Mouse (Mus musculus) kidney, postnatal 14 days (tissue): Measurements from ENCODE around the gene Dennd1c.

ENCODE experiments used
- DNase-seq: peaks from one replicate; pipeline ENCODE4 v3.0.0; 2022; ENCODE audit warnings: mixed read lengths

The Dennd1c gene

DNA sequence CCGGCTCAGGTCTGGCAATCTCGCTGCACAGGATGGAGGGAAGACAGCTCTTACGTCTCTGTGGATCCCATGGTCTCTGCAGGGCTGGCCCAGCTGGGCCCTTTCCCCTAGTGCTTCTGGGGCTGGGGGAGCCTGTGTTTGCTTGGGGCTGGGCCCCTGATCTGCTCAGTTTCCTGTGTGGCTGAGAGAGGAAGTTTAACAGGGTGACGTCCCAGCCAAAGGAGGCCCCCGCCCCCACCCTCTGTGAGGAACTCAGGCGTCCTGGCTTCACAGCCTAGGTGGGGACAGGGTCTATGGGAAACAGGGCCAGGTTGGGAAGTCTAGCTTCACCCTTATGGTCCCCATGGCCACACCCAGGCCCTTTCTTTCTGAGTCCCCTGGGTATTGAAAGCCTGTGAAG is at the start of gene Dennd1c:
Dennd1c (minus strand) TSS at position 179 of the 400 bp plus-strand sequence.
- DNase-seq, result no peak

DNA sequence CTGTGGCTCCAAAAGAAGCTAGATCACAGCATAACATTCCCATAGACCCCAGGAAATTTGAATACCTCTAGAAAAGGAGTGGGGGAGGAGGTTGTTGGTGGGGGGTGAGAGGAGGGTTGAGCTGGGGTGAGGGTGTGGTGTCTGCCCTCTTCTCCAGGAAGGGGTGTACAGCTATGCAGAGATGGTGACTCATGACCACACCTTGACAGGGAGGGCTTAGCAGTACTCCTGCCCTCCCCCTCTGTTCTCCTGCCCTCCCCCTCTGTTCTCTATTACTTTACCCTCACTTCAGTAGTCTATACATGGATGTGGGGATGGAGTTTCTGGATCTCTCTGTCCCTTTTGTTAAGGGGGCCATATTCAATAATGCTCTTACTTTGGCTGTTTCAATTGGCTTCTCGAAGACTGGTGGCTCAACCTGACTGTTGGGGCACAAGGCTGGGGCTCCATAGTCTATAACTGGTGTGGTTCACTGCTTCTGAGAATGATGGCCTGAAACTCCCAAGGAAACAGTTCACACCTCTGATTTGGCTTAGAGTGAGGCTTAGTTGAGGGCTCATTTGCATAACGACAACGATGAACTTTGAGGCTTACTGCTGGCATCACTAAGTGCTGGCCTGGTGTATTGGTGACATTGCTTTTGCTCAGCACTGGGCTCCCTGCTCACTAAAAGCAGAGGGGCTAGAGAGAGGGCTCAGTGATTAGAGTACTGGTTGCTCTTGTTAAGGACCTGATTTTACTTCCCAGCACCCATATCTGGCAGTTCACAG is 47.7 kb upstream of the Dennd1c start:
- no peak for DNase-seq

DNA sequence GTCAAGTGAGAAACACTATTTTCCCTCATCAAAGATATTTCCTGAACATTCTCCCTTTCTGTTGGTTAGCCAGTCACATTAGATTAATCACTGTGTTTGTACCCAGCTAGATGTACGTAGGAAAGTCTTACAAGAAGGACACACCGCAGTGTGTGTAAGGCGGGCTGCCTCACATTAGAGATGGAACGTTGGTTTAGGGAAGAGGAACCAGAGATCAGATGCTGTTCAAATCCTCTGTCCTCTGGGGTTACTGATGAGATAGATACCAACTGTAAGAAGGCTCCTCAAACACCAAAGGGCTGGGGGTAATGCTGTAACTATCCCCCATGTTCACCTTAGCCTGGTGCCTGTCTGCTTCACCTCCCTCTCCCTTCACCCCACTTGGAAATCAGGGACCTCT is 46.5 kb upstream of the Dennd1c start:
- DNase-seq, result no peak

DNA sequence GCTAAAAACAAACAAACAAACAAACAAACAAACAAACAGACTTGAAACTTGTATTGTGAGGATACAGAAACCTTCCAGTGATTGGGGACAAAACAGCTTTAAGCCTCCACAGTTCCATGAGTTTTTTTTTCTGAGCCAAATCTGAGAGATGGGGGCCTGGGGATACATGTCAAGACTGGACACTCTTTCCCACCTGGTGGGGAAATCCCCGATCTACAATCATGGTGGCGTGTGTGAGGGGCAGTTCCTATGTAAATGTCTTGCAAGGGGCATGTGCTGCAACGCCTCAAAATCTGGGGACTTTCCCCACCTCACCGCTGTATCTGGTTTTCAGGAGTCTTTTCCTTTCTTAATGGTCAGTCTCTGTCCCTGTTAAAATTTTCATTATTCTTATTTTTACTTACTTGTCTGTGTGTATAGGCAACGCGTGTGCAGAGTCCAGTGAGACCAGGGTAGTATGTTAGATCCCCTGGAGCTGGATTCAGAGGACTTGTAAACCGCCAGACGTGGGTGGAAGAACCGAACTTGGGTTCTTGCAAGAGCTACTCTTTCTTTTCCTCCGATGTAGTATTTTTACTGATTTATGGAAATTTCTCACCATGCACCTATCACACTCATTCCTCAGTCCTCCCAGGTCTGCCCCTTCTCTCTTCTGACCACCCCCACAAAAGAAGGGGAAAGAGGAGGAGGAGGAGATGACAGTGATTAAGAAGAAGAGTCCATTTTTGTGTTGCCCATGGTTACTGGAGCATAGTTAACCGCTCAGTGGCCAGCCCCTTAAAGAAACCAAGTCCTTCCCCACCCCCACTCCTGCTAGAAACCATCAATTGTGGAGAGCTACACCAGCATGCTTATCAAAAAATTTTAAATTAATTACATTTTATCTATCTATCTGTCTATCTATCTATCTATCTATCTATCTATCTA is 45.1 kb upstream of the Dennd1c start:
- no peak for DNase-seq

DNA sequence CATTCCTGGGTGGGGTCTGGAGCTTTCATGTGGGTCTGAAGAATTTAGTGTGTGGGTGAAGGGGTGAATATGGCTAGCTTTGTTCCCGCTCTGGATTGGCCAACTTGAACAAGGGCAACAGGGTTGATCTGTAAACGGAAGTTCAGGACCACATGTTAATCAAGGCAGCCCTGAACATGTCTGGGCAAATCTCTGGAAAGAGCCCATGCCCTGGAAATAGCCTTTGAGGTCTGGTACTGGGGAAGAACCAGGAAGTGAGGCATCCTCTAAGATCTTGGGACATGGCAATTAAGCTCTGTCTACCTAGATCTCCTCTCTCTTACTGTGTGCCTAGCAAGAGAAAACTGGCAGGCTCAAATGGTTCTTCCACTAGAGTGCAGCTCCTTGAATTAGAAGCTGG is 43.5 kb upstream of the Dennd1c start:
- DNase-seq, result no peak

DNA sequence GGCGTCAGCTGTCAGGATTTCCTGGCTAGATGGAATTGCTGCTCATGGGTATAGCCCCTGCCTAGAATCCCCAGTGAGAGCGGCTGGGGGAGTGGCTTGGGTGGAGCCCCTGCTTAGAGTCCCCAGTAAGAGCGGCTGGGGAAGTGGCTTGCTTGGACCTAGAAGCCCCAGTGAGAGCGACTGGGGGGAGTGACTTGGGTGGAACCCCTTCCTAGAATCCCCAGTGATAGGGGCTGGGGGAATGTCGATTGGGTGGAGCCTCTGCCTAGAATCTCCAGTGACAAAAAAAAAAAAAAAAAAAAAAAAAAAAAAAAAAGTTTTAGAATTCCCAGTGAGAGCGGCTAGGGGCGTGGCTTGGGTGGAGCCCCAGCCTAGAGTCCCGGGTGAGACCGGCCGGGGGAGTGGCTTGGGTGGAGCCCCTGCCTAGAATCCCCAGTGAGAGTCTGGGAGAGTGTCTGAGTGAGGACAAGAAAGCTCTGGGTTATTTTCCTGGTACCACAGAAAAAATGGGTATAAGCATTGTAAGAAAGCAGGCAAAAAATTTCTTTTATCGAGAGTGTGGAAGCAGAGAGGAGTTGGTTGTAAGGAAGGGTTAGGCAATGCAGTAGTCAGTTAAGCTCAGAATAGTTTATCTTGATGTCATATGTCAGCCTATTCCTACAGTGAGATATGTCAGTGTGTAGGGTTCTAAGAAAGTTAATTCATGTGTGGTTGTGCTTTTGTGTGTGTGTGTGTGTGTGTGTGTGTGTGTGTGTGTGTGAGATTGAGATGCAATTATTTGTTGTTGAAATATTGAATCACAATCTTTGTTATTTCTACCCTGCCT is 40.4 kb upstream of the Dennd1c start:
- peak; percentile 43 for DNase-seq

DNA sequence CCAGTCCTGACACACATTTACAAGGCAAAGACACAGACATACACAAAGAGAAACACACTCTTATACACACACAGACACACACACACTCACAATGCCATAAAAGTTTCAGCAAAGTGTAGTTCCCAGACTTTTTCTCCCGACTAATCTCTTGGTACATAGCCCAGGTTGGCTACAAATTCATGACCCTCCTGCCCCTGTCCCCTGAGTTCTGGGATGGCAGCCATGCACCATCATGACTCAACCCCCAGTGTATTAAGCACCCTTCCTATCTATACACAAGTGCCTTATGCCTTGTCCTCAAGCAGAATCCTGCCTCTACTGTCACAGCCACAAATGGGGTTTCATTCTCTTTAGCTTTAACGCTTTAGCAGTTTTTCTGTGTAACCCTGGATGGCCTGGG is 38.5 kb upstream of the Dennd1c start:
- no peak for DNase-seq

DNA sequence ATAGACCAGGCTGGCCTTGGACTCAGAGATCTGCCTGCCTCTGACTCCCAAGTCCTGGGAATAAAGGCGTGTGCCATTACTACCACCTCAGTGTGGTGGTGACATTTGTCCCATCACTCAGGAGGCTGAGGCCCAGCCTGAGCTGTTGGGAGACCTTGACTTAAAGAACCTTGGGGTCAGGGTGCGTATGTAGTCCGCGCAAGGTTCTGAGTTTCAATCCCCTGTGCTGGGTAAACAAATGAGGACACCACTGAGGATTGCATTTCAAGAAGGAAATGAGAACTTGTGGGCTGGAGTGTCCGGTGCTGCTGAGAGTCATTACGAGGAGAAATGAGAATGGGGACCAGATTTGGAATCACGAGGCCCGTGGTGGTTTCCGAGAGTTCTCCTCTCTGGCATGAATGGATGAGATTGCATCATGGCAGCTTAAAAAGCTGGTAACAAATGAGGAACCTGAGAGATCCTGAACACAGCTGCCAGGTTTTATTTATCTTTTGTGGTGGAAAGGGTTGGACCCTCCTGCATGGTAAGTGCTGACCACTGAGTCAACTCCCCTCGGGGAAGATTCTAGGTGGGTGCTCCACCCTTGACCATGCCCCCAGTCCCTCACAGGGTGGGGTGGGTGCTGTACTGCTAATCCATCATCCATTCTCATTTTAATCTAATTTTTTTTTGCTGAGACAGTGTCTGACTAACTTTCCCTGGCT is 34.6 kb upstream of the Dennd1c start:
- no peak for DNase-seq

DNA sequence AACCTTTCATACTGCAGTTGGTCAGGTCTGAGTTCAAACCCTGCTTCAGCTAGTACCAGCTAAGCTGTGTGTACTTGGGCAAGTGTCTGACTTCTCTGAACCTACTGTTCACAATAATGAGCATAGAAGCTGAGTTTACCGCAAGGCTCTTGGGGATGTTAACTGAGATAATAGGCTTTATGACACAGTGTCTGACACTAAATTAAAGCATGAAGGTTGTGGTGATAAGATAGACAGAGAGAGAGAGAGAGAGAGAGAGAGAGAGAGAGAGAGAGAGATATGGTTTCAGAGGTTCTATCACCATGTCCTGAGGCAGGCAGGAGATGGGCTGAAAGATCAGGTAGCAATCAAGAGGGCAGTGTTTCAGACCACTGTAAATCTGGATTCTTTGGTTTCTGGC is 31.7 kb upstream of the Dennd1c start:
- no peak for DNase-seq

DNA sequence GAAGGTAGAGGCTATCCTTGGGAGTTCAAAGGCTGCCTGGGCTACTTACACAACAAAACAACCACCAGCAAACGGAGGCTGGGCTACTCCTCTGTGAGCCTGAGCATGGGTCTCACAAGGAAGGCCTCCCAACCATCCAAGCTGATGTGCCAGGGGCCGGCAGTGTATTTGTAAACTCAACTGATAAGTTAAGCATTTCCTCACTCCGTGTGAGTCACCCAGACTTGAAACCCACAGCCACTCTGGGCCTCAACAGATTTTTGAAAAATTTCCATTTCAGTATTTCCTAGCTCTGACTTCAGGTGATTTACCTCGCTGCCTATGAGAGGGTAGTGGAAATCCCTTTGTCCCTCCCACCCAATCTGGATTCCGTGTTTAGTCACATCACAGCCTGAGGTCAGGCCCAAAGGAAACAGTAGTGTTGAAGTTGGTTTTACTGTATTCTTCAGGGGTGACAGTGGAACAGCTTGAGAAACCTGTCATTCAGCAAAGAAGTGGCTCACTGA is 30.4 kb upstream of the Dennd1c start:
- DNase-seq, result no peak

DNA sequence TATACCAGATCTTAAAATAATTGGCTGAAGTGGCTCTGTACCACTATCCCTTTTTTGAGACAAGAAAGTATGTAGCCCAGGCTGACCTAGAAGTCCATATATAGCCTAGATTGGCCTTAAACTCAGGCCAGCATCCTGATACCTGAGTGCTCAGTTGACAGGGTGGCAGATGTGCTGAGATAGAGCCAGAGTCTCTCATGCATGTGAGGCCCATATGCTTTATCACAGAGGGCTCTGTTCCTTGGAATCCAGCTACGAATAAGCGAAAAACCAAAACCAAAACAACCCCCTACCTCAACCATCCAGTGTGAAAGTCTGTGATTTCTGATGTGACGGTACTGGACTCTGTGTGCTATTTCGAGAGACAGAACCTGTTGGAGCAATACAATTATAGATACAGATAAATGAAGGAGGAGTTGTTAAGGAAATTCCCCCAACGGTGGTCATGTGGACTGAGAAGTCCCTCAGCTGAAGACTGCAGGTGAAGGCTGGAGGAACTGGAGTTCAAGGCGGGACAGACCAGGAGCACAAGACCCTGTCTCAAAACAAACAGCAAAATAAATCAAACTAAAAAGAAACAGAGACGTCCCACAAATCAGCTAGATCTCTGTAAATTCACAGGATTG is 29.8 kb upstream of the Dennd1c start:
- DNase-seq, result no peak

DNA sequence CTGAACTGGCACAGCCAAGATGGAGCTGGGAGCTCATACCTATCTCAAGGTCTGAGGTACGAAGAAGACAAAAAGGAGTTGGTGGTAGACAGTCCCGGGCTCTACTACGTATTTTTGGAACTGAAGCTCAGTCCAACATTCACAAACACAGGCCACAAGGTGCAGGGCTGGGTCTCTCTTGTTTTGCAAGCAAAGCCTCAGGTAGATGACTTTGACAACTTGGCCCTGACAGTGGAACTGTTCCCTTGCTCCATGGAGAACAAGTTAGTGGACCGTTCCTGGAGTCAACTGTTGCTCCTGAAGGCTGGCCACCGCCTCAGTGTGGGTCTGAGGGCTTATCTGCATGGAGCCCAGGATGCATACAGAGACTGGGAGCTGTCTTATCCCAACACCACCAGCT is 28.8 kb upstream of the Dennd1c start:
- no peak for DNase-seq

DNA sequence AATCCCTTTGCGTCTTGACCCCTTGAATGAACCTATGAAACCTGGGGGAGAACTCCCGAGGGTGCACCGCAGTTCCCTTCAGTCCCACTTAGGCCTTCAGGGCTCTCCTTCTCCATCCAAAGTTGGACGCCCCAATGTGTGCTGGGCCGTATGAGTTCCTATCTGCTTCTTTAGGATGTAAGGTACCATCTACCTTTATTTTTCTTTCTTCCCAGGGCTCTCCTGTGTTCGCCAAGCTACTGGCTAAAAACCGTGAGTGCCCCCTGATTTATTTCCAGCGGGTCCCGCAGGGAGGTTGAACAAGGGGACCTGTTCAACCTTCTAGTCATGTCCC is 27.7 kb upstream of the Dennd1c start:
- no peak for DNase-seq

DNA sequence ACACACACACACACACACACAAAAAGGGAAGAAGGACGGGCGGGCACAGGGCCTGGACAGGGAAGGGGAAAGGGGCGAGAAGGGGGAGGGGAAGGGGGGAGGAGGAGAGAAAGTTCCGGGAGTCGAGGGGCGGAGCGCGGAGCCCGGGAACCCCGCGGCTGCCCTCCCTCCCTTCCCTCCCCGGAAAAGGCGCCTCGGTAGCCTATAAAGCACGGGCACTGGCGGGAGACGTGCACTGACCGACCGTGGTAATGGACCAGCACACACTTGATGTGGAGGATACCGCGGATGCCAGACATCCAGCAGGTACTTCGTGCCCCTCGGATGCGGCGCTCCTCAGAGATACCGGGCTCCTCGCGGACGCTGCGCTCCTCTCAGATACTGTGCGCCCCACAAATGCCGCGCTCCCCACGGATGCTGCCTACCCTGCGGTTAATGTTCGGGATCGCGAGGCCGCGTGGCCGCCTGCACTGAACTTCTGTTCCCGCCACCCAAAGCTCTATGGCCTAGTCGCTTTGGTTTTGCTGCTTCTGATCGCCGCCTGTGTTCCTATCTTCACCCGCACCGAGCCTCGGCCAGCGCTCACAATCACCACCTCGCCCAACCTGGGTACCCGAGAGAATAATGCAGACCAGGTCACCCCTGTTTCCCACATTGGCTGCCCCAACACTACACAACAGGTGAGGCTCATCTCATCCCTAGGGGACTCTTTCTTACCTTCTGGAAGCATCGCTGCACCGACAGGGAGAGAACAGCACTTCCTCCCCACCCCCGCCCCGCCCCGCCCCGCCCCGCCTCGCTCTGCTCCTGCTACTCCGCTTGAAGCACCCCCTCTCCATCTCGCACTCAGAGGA is 27.1 kb upstream of the Dennd1c start, which contains the start of gene Tnfsf9:
Tnfsf9 (plus strand) TSS at position 145 of the 854 bp plus-strand sequence.
- peak; percentile 47 for DNase-seq

DNA sequence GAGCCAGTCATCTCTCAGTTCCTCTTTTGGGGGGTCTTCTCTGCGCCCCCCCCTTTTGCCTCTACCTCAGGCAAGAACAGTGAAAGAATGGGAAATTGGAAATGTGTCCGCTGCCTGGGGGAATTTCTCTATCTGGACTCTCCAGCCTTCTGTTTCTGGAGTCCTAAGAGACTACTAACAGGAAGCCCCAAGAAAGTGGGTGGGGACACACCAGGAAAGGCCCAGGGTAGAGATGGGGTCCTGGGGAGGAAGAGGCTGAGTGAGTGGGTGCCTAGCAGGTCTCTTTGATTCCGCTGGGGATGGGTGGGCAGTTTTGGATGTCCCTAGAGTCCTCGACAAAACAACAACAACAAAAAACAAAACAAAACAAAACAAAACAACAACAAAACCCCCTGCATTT is 26.2 kb upstream of the Dennd1c start:
- DNase-seq, result no peak

DNA sequence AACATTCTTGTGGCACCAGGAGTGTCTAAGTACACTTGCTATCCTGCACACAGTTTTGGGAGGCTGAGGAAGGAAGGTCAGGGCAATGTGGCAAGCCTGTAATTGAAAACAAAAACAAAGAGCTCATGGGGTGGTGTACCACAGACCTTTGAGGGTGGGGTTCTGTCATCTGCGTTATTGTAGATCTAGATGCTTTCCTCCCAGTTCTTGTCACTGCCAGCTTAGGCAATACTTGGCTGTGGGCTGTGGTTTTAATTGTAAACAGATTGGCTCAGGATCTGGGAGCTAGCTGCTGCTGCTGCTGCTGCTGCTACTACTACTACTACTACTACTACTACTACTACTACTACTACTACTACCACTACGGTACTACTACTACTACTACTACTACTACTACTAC is 24.0 kb upstream of the Dennd1c start:
- no peak for DNase-seq

DNA sequence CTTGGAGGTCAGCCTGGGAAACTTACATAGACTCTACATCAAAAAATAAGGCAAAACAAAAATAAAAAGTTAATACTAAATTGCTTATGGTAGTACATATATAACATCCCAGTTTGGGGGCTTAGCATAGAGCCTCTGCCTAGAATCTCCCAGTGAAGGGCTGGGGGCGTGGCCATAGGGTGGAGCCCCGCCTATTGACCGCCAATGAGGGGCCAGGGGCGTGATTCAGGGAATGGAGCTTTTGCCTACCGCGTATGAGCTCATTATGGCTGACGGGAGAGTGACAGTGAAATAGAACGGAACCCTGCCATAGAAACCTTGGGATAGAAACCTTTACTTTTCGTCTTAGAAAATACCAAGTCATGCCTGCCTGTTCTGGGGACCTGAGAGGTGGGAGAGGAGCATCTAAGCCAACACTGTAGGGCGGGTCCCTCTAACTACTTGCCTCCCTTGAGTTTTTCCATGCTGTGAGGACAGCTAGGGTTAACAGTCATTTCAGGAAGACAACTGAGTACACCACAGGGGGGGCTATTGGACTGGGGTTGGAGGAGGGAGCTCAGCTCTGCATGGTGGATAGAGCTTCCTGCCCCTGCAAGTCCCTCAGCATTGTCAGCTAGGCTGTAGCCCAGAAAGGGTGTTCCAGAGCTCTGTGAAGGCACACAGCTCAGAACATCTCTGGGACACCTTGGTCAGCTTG is 21.5 kb upstream of the Dennd1c start:
- no peak for DNase-seq

DNA sequence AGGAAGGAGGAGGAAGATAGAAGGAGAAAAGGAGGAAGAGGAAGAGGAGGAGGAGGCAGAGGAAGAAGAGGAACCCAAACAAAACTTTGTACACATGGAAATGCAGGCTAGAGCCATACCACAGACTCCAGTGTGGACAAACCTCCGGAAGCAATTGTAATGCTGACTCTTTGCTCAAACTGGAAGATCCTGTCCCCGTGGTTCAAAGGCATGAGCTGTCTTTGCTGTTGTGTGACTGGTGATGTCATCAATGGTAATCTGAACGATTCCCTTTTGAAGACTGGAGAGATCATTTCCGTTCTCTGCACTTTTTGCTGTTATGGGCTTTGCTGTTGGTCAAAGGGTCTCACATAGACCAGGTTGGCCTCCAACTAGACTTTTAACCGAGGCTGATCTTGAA is 20.0 kb upstream of the Dennd1c start:
- no peak for DNase-seq

DNA sequence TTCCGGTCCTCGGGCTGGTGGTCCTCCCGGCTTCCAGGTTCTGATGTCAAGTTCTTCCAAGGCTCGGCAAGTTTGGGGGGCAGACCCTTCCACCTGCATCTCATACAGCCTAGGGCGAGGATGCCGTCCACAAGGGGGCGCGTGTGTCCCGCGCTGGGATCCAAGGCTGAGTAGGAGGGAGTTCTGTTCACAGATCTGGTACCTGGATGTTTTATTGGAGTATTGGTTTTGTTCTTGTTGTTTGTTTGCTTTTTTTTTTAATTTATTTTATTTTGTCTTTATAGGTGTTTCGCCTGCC is 18.3 kb upstream of the Dennd1c start:
- DNase-seq, result peak; percentile 85

DNA sequence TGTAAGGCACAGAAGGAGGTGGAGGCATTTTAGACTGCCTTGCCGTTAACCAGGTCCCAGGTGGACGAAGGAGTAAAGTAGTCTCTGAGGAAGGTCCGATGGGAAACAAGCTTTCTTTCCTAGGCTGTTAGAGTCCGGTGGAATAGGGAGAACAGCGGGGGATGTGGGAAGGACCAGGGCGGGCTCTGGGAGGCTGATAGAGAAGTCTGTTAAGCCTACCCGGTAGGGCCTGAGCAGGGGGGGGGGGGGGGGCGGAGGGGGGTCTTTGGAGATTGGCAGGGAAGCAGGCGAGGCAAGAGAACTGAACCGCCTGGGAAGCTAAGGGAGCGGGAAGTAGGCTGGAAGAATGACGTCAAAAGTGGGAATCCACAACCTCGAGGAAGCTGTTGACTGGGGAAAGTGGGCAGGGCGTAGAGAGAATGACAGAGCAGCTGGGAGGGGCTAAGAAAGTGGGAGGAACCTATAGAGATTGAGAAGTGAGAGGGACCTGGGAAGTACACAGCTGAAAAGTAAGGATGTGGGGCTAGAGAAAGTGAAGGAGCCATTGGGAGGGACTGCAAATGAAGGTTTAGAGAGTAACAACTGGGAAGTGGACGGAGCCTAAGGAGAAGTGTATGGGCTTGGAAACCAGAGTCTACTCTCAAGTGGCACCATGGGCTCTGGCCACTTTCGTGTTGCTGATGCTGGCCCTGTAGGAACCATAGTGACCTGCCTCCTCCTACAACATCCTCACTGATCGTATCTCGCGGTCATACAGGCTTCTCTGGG is 17.7 kb upstream of the Dennd1c start:
- DNase-seq, result peak; percentile 73
